Mouse (Mus musculus) hindbrain, postnatal 0 days (tissue): ENCODE data around the gene Ntm. TPM values are rescaled to one million over a fixed set of nuclear protein-coding genes. Genes with fewer than 3 reads are reported as not detected.

ENCODE experiments used
- ATAC-seq: fragments of 200-750 bp; cut with Nextera tagmentation; 2 replicates; pipeline ENCODE4 v1.8.0; 2017; ENCODE audit warnings: mild to moderate bottlenecking, moderate TSS enrichment, moderate library complexity
- DNase-seq: peaks from one replicate; pipeline ENCODE4 v3.0.0-alpha.2; 2015; ENCODE audit warnings: low spot score
- H3K27ac ChIP-seq: fragments of 300-500 bp; sonication (generic); 2 replicates; pipeline ENCODE4 v1.5.1; 2014; ENCODE audit warnings: mild to moderate bottlenecking
- H3K27me3 ChIP-seq: fragments of 300-500 bp; sonication (generic); 2 replicates; pipeline ENCODE4 v1.6.1; 2014; ENCODE audit warnings: low read length, mixed read lengths; ENCODE audit not compliant: insufficient read depth
- H3K36me3 ChIP-seq: fragments of 300-500 bp; sonication (generic); 2 replicates; pipeline ENCODE4 v1.6.1; 2014; ENCODE audit warnings: low read length, mixed read lengths; ENCODE audit not compliant: insufficient read depth
- H3K4me1 ChIP-seq: fragments of 300-500 bp; sonication (generic); 2 replicates; pipeline ENCODE4 v1.6.1; 2014; ENCODE audit warnings: antibody characterized with exemption, low read length, mixed read lengths; ENCODE audit not compliant: insufficient read depth
- H3K4me2 ChIP-seq: fragments of 300-500 bp; sonication (generic); 2 replicates; pipeline ENCODE4 v1.6.1; 2014; ENCODE audit warnings: low read depth, mild to moderate bottlenecking, low read length, moderate library complexity, mixed read lengths
- H3K4me3 ChIP-seq: fragments of 300-500 bp; sonication (generic); 2 replicates; pipeline ENCODE4 v1.5.1; 2014; ENCODE audit warnings: low read length
- H3K9ac ChIP-seq: fragments of 300-500 bp; sonication (generic); replicated peaks from 2 replicates; pipeline ENCODE4 v1.6.1; 2014; ENCODE audit warnings: mild to moderate bottlenecking, low read length, moderate library complexity, mixed read lengths
- H3K9me3 ChIP-seq: fragments of 300-500 bp; sonication (generic); 2 replicates; pipeline ENCODE4 v1.6.1; 2016; ENCODE audit warnings: low read length, mixed read lengths
- CTCF ChIP-seq: IDR thresholded peaks from 2 replicates; pipeline ENCODE4 v1.5.1; 2016; ENCODE audit warnings: antibody characterized with exemption, control low read depth, low read depth
- WGBS: fragments of 180-500 bp; shearing (Covaris S2); extraction: QIAGEN DNeasy Blood & Tissue Kit; methylation state at CpG from one replicate; pipeline ENCODE4 v1.1.7; 2014; 5-methylcytosine and 5-hydroxymethylcytosine counted together
- polyA plus RNA-seq: library from polyadenylated mRNA; unstranded; fragments of >200 nt; fragmentation: Nextera tagmentation; extraction: Ambion mirVana; gene quantifications from 2 replicates; pipeline ENCODE4 v1.2.1, GENCODE M21; 2015
- total RNA-seq: library from RNA; depleted of rRNA; stranded (reverse); fragments of >200 nt; gene quantifications from 2 replicates; pipeline ENCODE4 v1.2.3, GENCODE M21; 2014

Ntm gene
- total and polyA plus RNA-seq, 2 experiments from 2014 or later = 208 to 268 TPM

DNA sequence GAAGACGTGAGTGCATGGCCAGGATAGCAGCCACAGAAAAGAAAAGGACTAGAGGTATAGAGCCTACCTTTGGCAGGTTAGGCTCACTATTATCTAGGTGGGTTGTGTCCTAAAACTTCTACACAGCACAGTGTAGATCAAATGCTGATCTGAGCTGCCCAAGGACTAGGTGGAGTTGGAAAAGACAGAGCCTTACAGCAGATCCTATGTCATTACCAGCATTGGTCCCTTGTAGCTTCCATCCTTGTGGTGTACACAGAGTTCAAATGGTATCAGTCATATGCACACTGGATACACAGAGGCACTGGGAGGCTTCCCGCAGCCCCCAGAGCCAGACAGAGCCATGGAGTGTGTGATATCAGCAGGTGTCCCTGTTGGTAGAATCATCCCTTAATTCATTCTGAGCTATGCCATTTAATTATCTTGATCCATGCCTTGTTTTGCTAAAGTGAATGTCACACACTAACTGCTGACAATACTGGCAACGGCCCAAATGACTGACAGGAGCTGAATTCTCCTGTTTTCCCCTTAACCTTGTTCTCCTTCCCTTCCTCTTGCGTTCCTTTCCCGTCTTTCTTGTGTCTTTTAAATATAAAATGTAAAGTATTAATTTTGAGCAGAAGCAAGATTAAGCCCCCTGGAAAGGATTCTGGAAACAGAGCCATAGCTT, 271.6 kb downstream of the Ntm start:
- H3K36me3 ChIP-seq = no peaks in the 10 kb centered on the region
- H3K9ac ChIP-seq = no peak overlapping the region
- H3K9me3 ChIP-seq = no peaks in the 10 kb centered on the region
- DNase-seq (no peak), ATAC-seq (no peak)
- no peak overlapping the region for H3K4me2 ChIP-seq
- TF ChIP-seq CTCF = no peak
- H3K27me3 ChIP-seq = no peaks in the 10 kb centered on the region
- no peaks in the 10 kb centered on the region for H3K4me1 ChIP-seq
- H3K27ac ChIP-seq = no peak overlapping the region
- 52% methylated on average over 5 of the region's 5 CpGs for WGBS
- H3K4me3 ChIP-seq = no peak overlapping the region

DNA sequence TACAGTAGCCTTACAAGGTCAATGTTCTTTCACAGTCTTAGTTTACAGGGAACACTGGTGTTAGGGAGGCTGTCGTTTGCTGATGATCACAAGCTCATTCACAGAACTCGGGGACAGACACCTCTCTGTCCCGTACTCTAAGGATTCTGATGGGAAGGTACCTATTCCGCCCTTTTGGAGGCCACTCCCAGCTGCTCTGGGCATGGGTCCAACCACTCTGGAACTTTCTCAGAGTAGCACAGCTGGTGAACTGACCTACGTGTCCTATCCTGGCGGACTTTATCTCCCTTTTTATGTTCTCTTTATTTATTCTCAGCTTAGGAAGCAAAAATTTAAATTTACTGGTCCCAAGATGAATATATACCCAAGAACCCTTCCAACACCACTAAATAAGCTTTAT, 280.7 kb downstream of the Ntm start:
- no peaks in the 10 kb centered on the region for H3K27me3 ChIP-seq
- TF ChIP-seq CTCF = no peak
- no peak overlapping the region for H3K4me3 ChIP-seq
- no peak overlapping the region for H3K4me2 ChIP-seq
- ATAC-seq (no peak), DNase-seq (no peak)
- no peaks in the 10 kb centered on the region for H3K9me3 ChIP-seq
- no peak overlapping the region for H3K9ac ChIP-seq
- H3K4me1 ChIP-seq = peaks cover 3% of the 10 kb centered on the region; the same call in 1 of the 2 replicates
- 59% methylated on average over 6 of the region's 6 CpGs for WGBS
- no peaks in the 10 kb centered on the region for H3K36me3 ChIP-seq
- H3K27ac ChIP-seq = no peak overlapping the region

DNA sequence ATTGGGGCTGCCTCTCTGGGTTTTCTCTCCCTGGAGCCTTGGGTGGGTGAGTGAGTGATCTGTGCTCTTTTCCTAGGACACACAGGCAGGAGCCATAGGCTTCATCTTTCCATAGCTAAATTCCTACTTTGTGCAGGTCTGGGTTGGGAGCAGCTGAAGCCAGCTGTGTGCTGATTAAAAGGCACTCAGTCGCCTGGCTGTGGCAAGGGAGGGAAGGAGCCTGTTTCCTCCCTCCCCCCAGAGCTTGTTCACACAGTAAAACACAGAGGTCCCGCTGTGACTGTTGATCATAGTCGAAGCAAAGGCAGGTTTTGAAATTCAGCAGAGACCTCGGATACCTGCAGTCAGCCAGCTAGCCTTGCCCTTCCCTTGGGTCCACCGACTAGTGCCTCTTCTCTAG, 282.3 kb downstream of the Ntm start:
- no peaks in the 10 kb centered on the region for H3K36me3 ChIP-seq
- no peak overlapping the region for H3K9ac ChIP-seq
- WGBS = 18% methylated on average over 5 of the region's 5 CpGs
- H3K9me3 ChIP-seq = no peaks in the 10 kb centered on the region
- no peak overlapping the region for H3K4me3 ChIP-seq
- H3K27ac ChIP-seq = no peak overlapping the region
- DNase-seq (no peak), ATAC-seq (0 out of 2 replicates have a peak, but pooled peaks have one; percentile 43)
- no peak for TF ChIP-seq CTCF
- H3K4me2 ChIP-seq = no peak overlapping the region
- H3K4me1 ChIP-seq = peaks cover 3% of the 10 kb centered on the region; the same call in 1 of the 2 replicates
- H3K27me3 ChIP-seq = no peaks in the 10 kb centered on the region

DNA sequence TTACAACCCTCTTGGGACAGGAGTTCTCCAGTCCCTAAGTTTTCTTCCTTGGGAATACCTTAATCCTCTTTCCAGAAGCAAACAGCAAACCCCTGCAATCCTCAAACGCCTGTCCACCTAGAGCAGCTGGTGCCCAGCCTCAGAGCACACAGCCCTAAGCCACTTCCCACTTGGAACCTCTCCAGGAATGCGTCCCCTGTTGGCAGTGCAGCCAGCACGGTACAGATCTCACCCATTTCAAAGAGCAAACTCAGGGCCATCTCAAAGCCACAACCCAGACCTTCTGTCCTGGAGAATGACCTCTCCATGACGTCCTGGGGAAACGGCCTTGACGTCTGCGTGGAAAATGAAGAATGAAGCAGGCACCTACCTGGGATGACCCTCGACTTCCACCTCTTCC, 289.0 kb downstream of the Ntm start:
- Histone ChIP-seq H3K9ac (no peak overlapping the region), H3K27ac (no peak overlapping the region), H3K4me2 (no peak overlapping the region), H3K36me3 (no peaks in the 10 kb centered on the region), H3K4me1 (peaks cover 6% of the 10 kb centered on the region; the same call in 1 of the 2 replicates), H3K27me3 (no peaks in the 10 kb centered on the region), H3K9me3 (no peaks in the 10 kb centered on the region), H3K4me3 (no peak overlapping the region)
- WGBS = 45% methylated on average over 8 of the region's 8 CpGs
- peak; percentile 54 for TF ChIP-seq CTCF
- ATAC-seq (no peak), DNase-seq (peak; percentile 61)

DNA sequence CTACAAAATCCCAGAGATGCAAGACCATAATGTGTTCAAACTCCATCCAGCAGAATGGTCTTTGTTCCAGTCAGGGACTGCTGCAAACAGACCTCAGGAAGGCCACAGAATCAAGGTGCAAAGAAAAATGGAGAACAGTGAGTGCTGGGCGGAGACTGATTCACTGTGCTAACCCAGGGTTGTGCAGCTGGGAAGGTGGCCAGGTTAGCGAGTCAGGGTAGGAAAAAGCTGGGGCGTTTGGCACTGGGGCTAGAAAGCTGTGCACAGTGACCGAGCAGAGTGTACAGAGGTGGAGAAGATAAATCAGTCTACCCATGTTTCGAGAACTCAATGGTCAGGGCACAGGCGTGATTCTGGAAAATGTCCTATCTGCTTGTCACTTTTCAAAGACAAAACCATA, 291.1 kb downstream of the Ntm start:
- ATAC-seq (no peak), DNase-seq (no peak)
- TF ChIP-seq CTCF = no peak
- H3K4me2 ChIP-seq = no peak overlapping the region
- H3K27ac ChIP-seq = no peak overlapping the region
- H3K9me3 ChIP-seq = no peaks in the 10 kb centered on the region
- H3K36me3 ChIP-seq = no peaks in the 10 kb centered on the region
- no peaks in the 10 kb centered on the region for H3K27me3 ChIP-seq
- no peak overlapping the region for H3K9ac ChIP-seq
- H3K4me3 ChIP-seq = no peak overlapping the region
- WGBS = 64% methylated on average over 6 of the region's 6 CpGs
- H3K4me1 ChIP-seq = peaks cover 6% of the 10 kb centered on the region; the same call in 1 of the 2 replicates

DNA sequence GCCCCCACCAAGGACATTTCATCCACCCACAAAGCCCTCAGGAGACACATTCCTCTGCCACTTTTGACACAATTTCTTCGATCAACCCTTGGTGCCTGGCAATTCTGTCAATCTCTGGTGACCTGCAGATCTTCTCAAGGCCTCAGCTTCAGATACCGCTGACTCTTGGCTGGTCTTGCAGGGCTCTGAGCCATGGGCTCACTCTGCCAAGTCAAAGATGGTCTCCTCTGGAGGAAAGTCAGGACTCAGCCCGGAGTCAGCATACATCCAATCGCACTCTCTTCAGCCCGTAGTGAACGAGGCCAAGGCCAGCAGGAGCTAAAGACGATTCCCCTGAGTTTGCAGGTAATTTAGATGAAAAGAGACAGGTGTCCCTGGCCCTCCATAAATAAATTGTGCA, 299.7 kb downstream of the Ntm start:
- Histone ChIP-seq H3K9ac (no peak overlapping the region), H3K27ac (no peak overlapping the region), H3K4me3 (no peak overlapping the region), H3K4me2 (no peak overlapping the region), H3K9me3 (no peaks in the 10 kb centered on the region), H3K27me3 (no peaks in the 10 kb centered on the region), H3K4me1 (peaks cover 13% of the 10 kb centered on the region; the same call in 1 of the 2 replicates), H3K36me3 (no peaks in the 10 kb centered on the region)
- DNase-seq (peak; percentile 56), ATAC-seq (no peak)
- no peak for TF ChIP-seq CTCF
- WGBS = 47% methylated on average over 7 of the region's 7 CpGs

DNA sequence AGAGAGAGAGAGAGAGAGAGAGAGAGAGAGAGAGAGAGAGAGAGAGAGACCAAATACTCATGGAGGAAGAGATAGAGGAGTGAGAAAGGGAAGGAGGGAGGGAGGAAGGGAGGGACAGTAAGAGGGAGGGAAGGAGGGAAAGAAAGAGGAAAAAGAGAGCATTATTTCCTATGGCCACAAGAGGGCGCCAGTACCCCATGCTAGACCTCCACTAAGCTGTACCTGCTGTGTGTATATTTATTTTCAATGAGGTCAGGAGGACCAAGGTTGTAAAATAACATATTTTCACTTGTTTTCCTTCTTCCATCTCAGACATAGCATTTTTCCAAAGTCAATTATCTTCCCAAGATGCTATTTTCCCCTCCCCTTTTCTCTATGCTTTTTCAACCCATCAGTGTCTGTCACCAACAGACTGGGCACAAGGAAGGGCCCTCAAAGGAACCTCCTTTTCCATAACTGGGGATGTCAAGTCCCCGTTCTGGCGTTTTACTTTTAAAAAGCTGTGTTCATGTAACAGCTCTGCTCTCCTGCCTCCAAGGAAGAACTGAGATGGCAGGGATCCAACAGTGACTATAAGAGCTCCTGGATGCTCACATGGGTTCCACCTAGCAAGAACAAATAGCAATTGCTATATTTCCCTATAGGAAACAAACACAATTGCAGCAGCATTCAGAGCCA, 301.3 kb downstream of the Ntm start:
- TF ChIP-seq CTCF = peak; percentile 97
- WGBS = 11% methylated on average over 3 of the region's 3 CpGs
- Histone ChIP-seq H3K4me3 (no peak overlapping the region), H3K9me3 (no peaks in the 10 kb centered on the region), H3K36me3 (no peaks in the 10 kb centered on the region), H3K9ac (no peak overlapping the region), H3K27ac (peak overlapping the region; percentile 51; the same call in 1 of the 2 replicates), H3K4me2 (no peak overlapping the region), H3K27me3 (no peaks in the 10 kb centered on the region), H3K4me1 (peaks cover 18% of the 10 kb centered on the region; the same call in 1 of the 2 replicates)
- ATAC-seq = peak; percentile 75
- peak; percentile 79 for DNase-seq
